Mouse (Mus musculus) lung, embryonic 15.5 days (tissue): ENCODE results near the gene Ptpn18. TPM values are rescaled to one million over a fixed set of nuclear protein-coding genes. Genes with fewer than 3 reads are reported as not detected.

ENCODE experiments used
- ATAC-seq: fragments of 200-750 bp; cut with Nextera tagmentation; 2 replicates; pipeline ENCODE4 v1.8.0; 2017; ENCODE audit warnings: moderate number of reproducible peaks, borderline replicate concordance; ENCODE audit not compliant: low FRiP score, low TSS enrichment; ENCODE audit errors: extremely low read depth
- H3K27ac ChIP-seq: fragments of 300-500 bp; sonication (generic); 2 replicates; pipeline ENCODE4 v1.5.1; 2015; ENCODE audit warnings: moderate library complexity, mild to moderate bottlenecking, inconsistent platforms
- H3K27me3 ChIP-seq: fragments of 300-500 bp; sonication (generic); 2 replicates; pipeline ENCODE4 v1.6.1; 2015; ENCODE audit warnings: inconsistent platforms
- H3K36me3 ChIP-seq: fragments of 300-500 bp; sonication (generic); 2 replicates; pipeline ENCODE4 v1.6.1; 2015; ENCODE audit warnings: inconsistent platforms
- H3K4me1 ChIP-seq: fragments of 300-500 bp; sonication (generic); 2 replicates; pipeline ENCODE4 v1.6.1; 2015; ENCODE audit warnings: inconsistent platforms
- H3K4me2 ChIP-seq: fragments of 300-500 bp; sonication (generic); 2 replicates; pipeline ENCODE4 v1.6.1; 2015; ENCODE audit warnings: inconsistent platforms, mild to moderate bottlenecking, moderate library complexity
- H3K4me3 ChIP-seq: fragments of 300-500 bp; sonication (generic); 2 replicates; pipeline ENCODE4 v1.5.1; 2015; ENCODE audit warnings: mild to moderate bottlenecking, inconsistent platforms
- H3K9ac ChIP-seq: fragments of 300-500 bp; sonication (generic); 2 replicates; pipeline ENCODE4 v1.6.1; 2015; ENCODE audit warnings: inconsistent platforms
- H3K9me3 ChIP-seq: fragments of 300-500 bp; sonication (generic); 2 replicates; pipeline ENCODE4 v1.6.1; 2016; ENCODE audit warnings: inconsistent platforms
- WGBS: fragments of 180-500 bp; shearing (Covaris S2); methylation state at CpG from one replicate; pipeline ENCODE4 v1.1.7; 2015; 5-methylcytosine and 5-hydroxymethylcytosine counted together
- polyA plus RNA-seq: library from polyadenylated mRNA; unstranded; fragments of >200 nt; fragmentation: Nextera tagmentation; extraction: Ambion mirVana; gene quantifications from 2 replicates; pipeline ENCODE4 v1.2.1, GENCODE M21; 2015

Ptpn18 gene
- polyA plus RNA-seq, result 41.4 and 44.0 TPM in 2 replicates

GRCm38 (mm10) chr1:34459284-34460060 is at the start of gene Ptpn18:
TSS of gene Ptpn18 (plus strand) at chr1:34459762.
- Histone ChIP-seq H3K27me3 (peaks cover 31% of the 10 kb centered on the region), H3K36me3 (no peaks in the 10 kb centered on the region), H3K4me2 (peak within 1 kb of the TSS; percentile 73), H3K27ac (peak within 1 kb of the TSS; percentile 27), H3K4me1 (peaks cover 9% of the 10 kb centered on the region; the same call in 1 of the 2 replicates), H3K9ac (peak within 1 kb of the TSS; percentile 38), H3K4me3 (peak within 1 kb of the TSS; percentile 46), H3K9me3 (no peaks in the 10 kb centered on the region)
- WGBS, result under 1% methylated on average over 48 of the region's 48 CpGs
- ATAC-seq, result peak; percentile 91

GRCm38 (mm10) chr1:34428466-34428865 is 31.1 kb upstream of the Ptpn18 start:
- Histone ChIP-seq H3K27me3 (no peaks in the 10 kb centered on the region), H3K36me3 (no peaks in the 10 kb centered on the region; the same call in 1 of the 2 replicates), H3K4me2 (no peak overlapping the region), H3K9me3 (peaks cover 10% of the 10 kb centered on the region), H3K9ac (no peak overlapping the region), H3K4me1 (0 out of 2 replicates have a peak, but pooled peaks cover 8% of the 10 kb centered on the region), H3K27ac (no peak overlapping the region), H3K4me3 (no peak overlapping the region)
- no peak for ATAC-seq
- WGBS, result 94% methylated on average over 2 of the region's 2 CpGs

- H3K27me3 ChIP-seq, result no peaks in the 10 kb centered on the region
- no peak overlapping the region for H3K9ac ChIP-seq
- H3K27ac ChIP-seq, result no peak overlapping the region
- H3K4me1 ChIP-seq, result 0 out of 2 replicates have a peak, but pooled peaks cover 14% of the 10 kb centered on the region
- no peak for ATAC-seq
- H3K4me2 ChIP-seq, result no peak overlapping the region
- H3K4me3 ChIP-seq, result no peak overlapping the region
- 92% methylated on average over 4 of the region's 4 CpGs for WGBS
- peaks cover 10% of the 10 kb centered on the region for H3K9me3 ChIP-seq
- H3K36me3 ChIP-seq, result no peaks in the 10 kb centered on the region; the same call in 1 of the 2 replicates
These were observed 30.3 kb upstream of the Ptpn18 start for GRCm38 (mm10) chr1:34429281-34429680.

GRCm38 (mm10) chr1:34430981-34431380 is 28.6 kb upstream of the Ptpn18 start:
- Histone ChIP-seq H3K27me3 (no peaks in the 10 kb centered on the region), H3K36me3 (no peaks in the 10 kb centered on the region; the same call in 1 of the 2 replicates), H3K9me3 (peaks cover 10% of the 10 kb centered on the region), H3K4me3 (no peak overlapping the region), H3K9ac (no peak overlapping the region), H3K4me1 (0 out of 2 replicates have a peak, but pooled peaks cover 23% of the 10 kb centered on the region), H3K4me2 (no peak overlapping the region), H3K27ac (no peak overlapping the region)
- WGBS, result 91% methylated on average over 3 of the region's 3 CpGs
- ATAC-seq, result no peak

- H3K36me3 ChIP-seq, result no peaks in the 10 kb centered on the region; the same call in 1 of the 2 replicates
- ATAC-seq, result no peak
- H3K9ac ChIP-seq, result no peak overlapping the region
- H3K4me3 ChIP-seq, result no peak overlapping the region
- H3K27ac ChIP-seq, result no peak overlapping the region
- H3K9me3 ChIP-seq, result peaks cover 10% of the 10 kb centered on the region
- no peaks in the 10 kb centered on the region for H3K27me3 ChIP-seq
- H3K4me2 ChIP-seq, result no peak overlapping the region
- 0 out of 2 replicates have a peak, but pooled peaks cover 23% of the 10 kb centered on the region for H3K4me1 ChIP-seq
- 96% methylated on average over 9 of the region's 9 CpGs for WGBS
These were observed 28.1 kb upstream of the Ptpn18 start for GRCm38 (mm10) chr1:34431431-34431830.

GRCm38 (mm10) chr1:34432411-34432775 is 27.2 kb upstream of the Ptpn18 start:
- Histone ChIP-seq H3K36me3 (no peaks in the 10 kb centered on the region; the same call in 1 of the 2 replicates), H3K27me3 (no peaks in the 10 kb centered on the region), H3K4me1 (0 out of 2 replicates have a peak, but pooled peaks cover 23% of the 10 kb centered on the region), H3K9me3 (peaks cover 10% of the 10 kb centered on the region), H3K9ac (no peak overlapping the region), H3K4me3 (peak overlapping the region; percentile 38), H3K27ac (no peak overlapping the region), H3K4me2 (peak overlapping the region; percentile 74)
- 55% methylated on average over 13 of the region's 13 CpGs for WGBS
- no peak for ATAC-seq

GRCm38 (mm10) chr1:34432776-34433481 is 26.6 kb upstream of the Ptpn18 start:
- WGBS, result 16% methylated on average over 35 of the region's 35 CpGs
- peak; percentile 39; the same call in 1 of the 2 replicates for ATAC-seq

GRCm38 (mm10) chr1:34433891-34434521 is 25.6 kb upstream of the Ptpn18 start:
- Histone ChIP-seq H3K36me3 (no peaks in the 10 kb centered on the region; the same call in 1 of the 2 replicates), H3K4me1 (peaks cover 31% of the 10 kb centered on the region), H3K9me3 (peaks cover 10% of the 10 kb centered on the region), H3K27ac (peak overlapping the region; percentile 46; the same call in 1 of the 2 replicates), H3K27me3 (no peaks in the 10 kb centered on the region), H3K4me2 (peak overlapping the region; percentile 74), H3K4me3 (peak overlapping the region; percentile 64), H3K9ac (no peak overlapping the region)
- 14% methylated on average over 19 of the region's 19 CpGs for WGBS
- no peak for ATAC-seq

More at GRCm38 (mm10) chr1:34432776-34433481, 26.6 kb upstream of the Ptpn18 start:
- peaks cover 10% of the 10 kb centered on the region for H3K9me3 ChIP-seq
- H3K36me3 ChIP-seq, result no peaks in the 10 kb centered on the region; the same call in 1 of the 2 replicates
- H3K27me3 ChIP-seq, result no peaks in the 10 kb centered on the region
- peaks cover 24% of the 10 kb centered on the region; the same call in 1 of the 2 replicates for H3K4me1 ChIP-seq
- H3K4me3 ChIP-seq, result peak overlapping the region; percentile 38
- H3K4me2 ChIP-seq, result peak overlapping the region; percentile 74
- H3K27ac ChIP-seq, result peak overlapping the region; percentile 46
- peak overlapping the region; percentile 55 for H3K9ac ChIP-seq

GRCm38 (mm10) chr1:34434660-34435160 is 24.9 kb upstream of the Ptpn18 start:
- peak overlapping the region; percentile 74 for H3K4me2 ChIP-seq
- H3K9me3 ChIP-seq, result peaks cover 10% of the 10 kb centered on the region; the same call in 1 of the 2 replicates
- H3K27me3 ChIP-seq, result no peaks in the 10 kb centered on the region
- WGBS, result under 1% methylated on average over 30 of the region's 30 CpGs
- peak overlapping the region; percentile 66; the same call in 1 of the 2 replicates for H3K27ac ChIP-seq
- peak overlapping the region; percentile 53; the same call in 1 of the 2 replicates for H3K9ac ChIP-seq
- H3K36me3 ChIP-seq, result no peaks in the 10 kb centered on the region; the same call in 1 of the 2 replicates
- ATAC-seq, result no peak
- peaks cover 31% of the 10 kb centered on the region for H3K4me1 ChIP-seq
- peak overlapping the region; percentile 64 for H3K4me3 ChIP-seq

- ATAC-seq, result no peak
- Histone ChIP-seq H3K4me2 (peak overlapping the region; percentile 74), H3K4me3 (peak overlapping the region; percentile 64), H3K36me3 (no peaks in the 10 kb centered on the region; the same call in 1 of the 2 replicates), H3K9ac (no peak overlapping the region), H3K27me3 (no peaks in the 10 kb centered on the region), H3K4me1 (peaks cover 34% of the 10 kb centered on the region), H3K9me3 (peaks cover 8% of the 10 kb centered on the region; the same call in 1 of the 2 replicates), H3K27ac (peak overlapping the region; percentile 66; the same call in 1 of the 2 replicates)
- WGBS, result 22% methylated on average over 8 of the region's 8 CpGs
These were observed 24.0 kb upstream of the Ptpn18 start for GRCm38 (mm10) chr1:34435371-34436120.
